Comparison of ENCODE assay signal across 16 mouse cellular contexts in the genomic region with DNA sequence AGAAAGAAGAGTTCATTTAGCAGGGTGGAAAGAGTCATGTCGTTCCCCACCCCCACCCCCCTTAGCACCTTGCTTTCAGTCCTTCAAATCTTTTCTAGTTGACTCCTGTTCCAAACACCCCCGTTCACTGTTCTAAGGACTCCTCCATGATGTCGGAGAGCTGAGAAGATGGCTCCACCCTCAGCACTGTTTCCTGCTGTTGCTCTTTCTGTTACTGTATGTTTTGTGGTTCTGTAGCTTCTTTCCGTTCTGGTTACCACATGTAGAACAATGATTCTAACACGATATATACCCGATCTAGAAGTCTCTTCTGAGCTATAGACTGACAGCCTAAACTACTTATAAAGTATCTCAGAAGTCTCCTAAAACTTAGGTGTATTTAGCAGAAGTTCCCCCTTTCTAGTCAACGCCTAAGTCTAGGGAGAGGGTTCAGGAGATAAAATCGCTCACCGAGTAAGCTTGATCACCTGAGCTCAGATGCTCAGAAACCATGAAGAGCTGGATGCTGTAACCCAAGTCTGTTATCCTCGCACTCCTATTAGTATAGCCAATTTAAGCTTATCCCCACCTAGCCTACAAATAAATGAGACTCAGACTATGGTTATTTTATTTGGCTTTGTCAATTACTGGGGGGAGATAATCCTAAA.
DNase-seq lines count a peak whose midpoint lies in the region; ATAC-seq and TF ChIP-seq lines count a peak whose summit lies in the region.
"Had no signal": no experiment of that assay in that cellular context is flagged by ENCODE, and none has a peak within 500 bp of the region (broad histone marks: within the 10 kb centered on the region; RNA-seq: fewer than 3 reads in every experiment).

No protein-coding gene starts in this region.

- no peaks in the 10 kb centered on the region for H3K9me3 ChIP-seq in liver, postnatal 0 days (ENCODE audit: low read length)
- H3K9me3 ChIP-seq in liver, embryonic 11.5 days (ENCODE audit: control insufficient read depth, low read length), result no peaks in the 10 kb centered on the region
- H3K9me3 ChIP-seq: heart, embryonic 15.5 days; kidney, embryonic 15.5 days; liver, embryonic 12.5 days had no signal

- no peak for TF ChIP-seq CTCF in liver, postnatal 0 days (IDR thresholded peaks at IDR 0.05; ENCODE audit: low read depth)

- TF ChIP-seq EP300 in liver, postnatal 0 days (IDR thresholded peaks at IDR 0.05; ENCODE audit: low read depth), result no peak

- ATAC-seq in liver, postnatal 0 days, result no peak
- ATAC-seq in liver, embryonic 11.5 days (replicated peaks; ENCODE audit: low FRiP score), result no peak
- peak; percentile 67 for ATAC-seq in megakaryocyte, adult 5-6 weeks (ENCODE audit: poor library complexity, severe bottlenecking)
- ATAC-seq: hindbrain, postnatal 0 days; liver, embryonic 12.5 days had no signal

- H3K27ac ChIP-seq in liver, postnatal 0 days (ENCODE audit: low read depth), result no peak overlapping the region
- H3K27ac ChIP-seq in liver, embryonic 11.5 days (ENCODE audit: low read depth, low read length), result no peak overlapping the region
- H3K27ac ChIP-seq: heart, embryonic 15.5 days; hindbrain, postnatal 0 days; kidney, embryonic 15.5 days had no signal

- 43% methylated on average over 10 of the region's 10 CpGs for WGBS in liver, postnatal 0 days (ENCODE audit: insufficient replicate concordance)
- WGBS in liver, embryonic 11.5 days, result 60% methylated on average over 10 of the region's 10 CpGs

- H3K36me3 ChIP-seq in liver, postnatal 0 days (replicated peaks; ENCODE audit: insufficient read depth, low read length), result no peaks in the 10 kb centered on the region
- H3K36me3 ChIP-seq in liver, embryonic 11.5 days (ENCODE audit: control insufficient read depth, insufficient read depth, low read length), result no peaks in the 10 kb centered on the region
- H3K36me3 ChIP-seq: heart, embryonic 15.5 days; kidney, embryonic 15.5 days; liver, embryonic 12.5 days had no signal

- no peak for DNase-seq in liver, postnatal 0 days
- DNase-seq in liver, embryonic 11.5 days (ENCODE audit: low spot score), result no peak
- DNase-seq in MEL-GATA-1-ER (ENCODE audit: extremely low read depth, low read depth), result peak; percentile 21
- DNase-seq in thymus, postnatal 10 days (ENCODE audit: low spot score in 2 of 2), result peak; percentile 31 to 54
- DNase-seq in testis, postnatal 14 days (ENCODE audit: low spot score), result no peak
- DNase-seq in cerebellum, adult 8-10 months, result no peak
- no peak for DNase-seq in gastrocnemius, postnatal 14 days
- DNase-seq: cerebellum, adult 11-12 months; layer of hippocampus, adult 9-11 months; lung, postnatal 14 days; right cerebral cortex, postnatal 14 days had no signal

- no peak overlapping the region for H3K9ac ChIP-seq in liver, postnatal 0 days (replicated peaks)
- H3K9ac ChIP-seq in liver, embryonic 11.5 days (ENCODE audit: low read depth, low read length), result no peak overlapping the region
- H3K9ac ChIP-seq: heart, embryonic 15.5 days; kidney, embryonic 15.5 days; liver, embryonic 12.5 days had no signal

- intact Hi-C loops in gastrocnemius, postnatal 14 days (cut with DNase I; ENCODE audit: low total_unique reads), result no loop called here

- peak overlapping the region; percentile 4; the same call in 1 of the 2 replicates for H3K4me2 ChIP-seq in liver, postnatal 0 days (ENCODE audit: low read depth, low read length)
- H3K4me2 ChIP-seq in liver, embryonic 11.5 days, result no peak overlapping the region
- H3K4me2 ChIP-seq: heart, embryonic 15.5 days; kidney, embryonic 15.5 days; liver, embryonic 12.5 days had no signal

- H3K4me3 ChIP-seq in liver, postnatal 0 days (ENCODE audit: low read depth, low read length), result no peak overlapping the region
- no peak overlapping the region for H3K4me3 ChIP-seq in liver, embryonic 11.5 days (ENCODE audit: low read depth, low read length)
- H3K4me3 ChIP-seq: heart, embryonic 15.5 days; kidney, embryonic 15.5 days; liver, embryonic 12.5 days had no signal

- H3K4me1 ChIP-seq in liver, postnatal 0 days (ENCODE audit: insufficient read depth), result peaks cover 5% of the 10 kb centered on the region
- no peaks in the 10 kb centered on the region for H3K4me1 ChIP-seq in liver, embryonic 11.5 days (replicated peaks; ENCODE audit: control insufficient read depth, insufficient read depth, low read length)
- H3K4me1 ChIP-seq: heart, embryonic 15.5 days; kidney, embryonic 15.5 days had no signal

- H3K27me3 ChIP-seq in liver, postnatal 0 days (ENCODE audit: insufficient read depth, low read length), result no peaks in the 10 kb centered on the region
- H3K27me3 ChIP-seq in liver, embryonic 11.5 days (replicated peaks; ENCODE audit: control insufficient read depth, insufficient read depth, low read length), result no peaks in the 10 kb centered on the region
- H3K27me3 ChIP-seq: heart, embryonic 15.5 days; kidney, embryonic 15.5 days; liver, embryonic 12.5 days had no signal

Comparison
In these comparisons a context has a peak if more than half of its experiments do, and no peak if none do; other contexts are left out.
1. DNase-seq: peak in MEL-GATA-1-ER (single experiment) and thymus, postnatal 10 days (2 of 2); none in liver, postnatal 0 days (single experiment), liver, embryonic 11.5 days (single experiment), testis, postnatal 14 days (single experiment), cerebellum, adult 8-10 months (single experiment) and gastrocnemius, postnatal 14 days (single experiment).